Mouse (Mus musculus) heart, embryonic 15.5 days (tissue): ENCODE data around the gene Ubqln3. TPM values are rescaled to one million over a fixed set of nuclear protein-coding genes. Genes with fewer than 3 reads are reported as not detected.

ENCODE experiments used
- ATAC-seq: fragments of 200-750 bp; cut with Nextera tagmentation; replicated peaks from 2 replicates; pipeline ENCODE4 v1.8.0; 2017; ENCODE audit warnings: low read depth, moderate TSS enrichment; ENCODE audit not compliant: insufficient number of reproducible peaks, insufficient read depth, low FRiP score
- H3K27ac ChIP-seq: fragments of 300-500 bp; sonication (generic); 2 replicates; pipeline ENCODE4 v1.5.1; 2015; ENCODE audit warnings: mild to moderate bottlenecking, inconsistent platforms
- H3K27me3 ChIP-seq: fragments of 300-500 bp; sonication (generic); 2 replicates; pipeline ENCODE4 v1.6.1; 2015; ENCODE audit warnings: inconsistent platforms
- H3K36me3 ChIP-seq: fragments of 300-500 bp; sonication (generic); 2 replicates; pipeline ENCODE4 v1.6.1; 2015; ENCODE audit warnings: mild to moderate bottlenecking, inconsistent platforms
- H3K4me1 ChIP-seq: fragments of 300-500 bp; sonication (generic); replicated peaks from 2 replicates; pipeline ENCODE4 v1.6.1; 2015; ENCODE audit warnings: inconsistent platforms
- H3K4me2 ChIP-seq: fragments of 300-500 bp; sonication (generic); 2 replicates; pipeline ENCODE4 v1.6.1; 2015; ENCODE audit warnings: inconsistent platforms, mild to moderate bottlenecking, moderate library complexity
- H3K4me3 ChIP-seq: fragments of 300-500 bp; sonication (generic); 2 replicates; pipeline ENCODE4 v1.5.1; 2015; ENCODE audit warnings: mild to moderate bottlenecking, inconsistent platforms
- H3K9ac ChIP-seq: fragments of 300-500 bp; sonication (generic); 2 replicates; pipeline ENCODE4 v1.6.1; 2015; ENCODE audit warnings: mild to moderate bottlenecking, inconsistent platforms
- H3K9me3 ChIP-seq: fragments of 300-500 bp; sonication (generic); replicated peaks from 2 replicates; pipeline ENCODE4 v1.6.1; 2016; ENCODE audit warnings: inconsistent platforms
- WGBS: fragments of 180-500 bp; shearing (Covaris S2); methylation state at CpG from one replicate; pipeline ENCODE4 v1.1.7; 2015; ENCODE audit warnings: mixed read lengths; 5-methylcytosine and 5-hydroxymethylcytosine counted together
- polyA plus RNA-seq: library from polyadenylated mRNA; unstranded; fragments of >200 nt; fragmentation: Nextera tagmentation; extraction: Ambion mirVana; gene quantifications from 2 replicates; pipeline ENCODE4 v1.2.1, GENCODE M21; 2015

Gene Ubqln3
- polyA plus RNA-seq: not detected in 2 replicates

DNA sequence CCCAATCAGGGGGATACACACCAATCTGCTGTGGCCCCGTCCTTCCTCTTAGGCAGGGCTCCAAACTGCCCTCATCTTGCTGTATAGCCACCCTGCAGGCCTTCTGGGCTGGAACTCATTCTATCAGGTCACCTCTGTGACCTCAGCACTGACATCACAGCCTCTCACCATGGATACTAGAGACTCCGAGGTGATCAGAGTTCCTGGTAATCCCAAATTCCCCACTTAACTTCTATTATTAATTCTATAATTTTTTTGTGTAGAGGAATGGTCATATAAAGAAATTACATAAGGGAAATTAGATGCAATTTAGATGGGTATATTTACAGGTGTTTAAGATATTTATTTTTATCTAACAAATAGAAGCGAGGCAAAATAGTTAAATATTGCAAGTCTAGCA is at the start of gene Ubqln3:
TSS of gene Ubqln3 (minus strand) at position 101 of the 400 bp plus-strand sequence.
- no peak within 1 kb of the TSS for H3K4me3 ChIP-seq
- no peak within 1 kb of the TSS for H3K9ac ChIP-seq
- H3K9me3 ChIP-seq: no peaks in the 10 kb centered on the region
- WGBS: 69% methylated on average over 3 of the region's 3 CpGs
- no peaks in the 10 kb centered on the region for H3K36me3 ChIP-seq
- no peak for ATAC-seq
- no peaks in the 10 kb centered on the region for H3K4me1 ChIP-seq
- no peaks in the 10 kb centered on the region for H3K27me3 ChIP-seq
- H3K27ac ChIP-seq: no peak within 1 kb of the TSS
- H3K4me2 ChIP-seq: no peak within 1 kb of the TSS

DNA sequence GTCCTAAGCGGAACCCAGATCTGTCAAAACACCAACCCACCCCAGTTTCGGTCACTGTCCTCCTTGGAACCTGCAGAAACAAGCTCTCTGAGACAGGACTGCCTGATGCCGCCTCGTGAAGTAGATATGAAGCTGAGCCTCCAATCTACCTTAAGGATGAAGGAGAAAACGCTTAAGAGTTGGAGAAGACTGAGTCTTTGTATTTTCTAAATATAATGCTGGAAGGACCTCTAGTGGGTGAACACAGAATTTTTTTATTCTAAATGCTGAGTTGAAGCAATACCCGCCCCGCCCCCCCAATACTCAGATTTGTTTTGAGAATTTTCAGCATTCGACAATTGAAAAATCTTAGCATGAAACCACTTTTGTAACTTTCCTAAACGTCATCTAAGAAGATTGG is 48.2 kb upstream of the Ubqln3 start:
- H3K4me3 ChIP-seq: no peak overlapping the region
- no peak for ATAC-seq
- no peak overlapping the region for H3K27ac ChIP-seq
- no peaks in the 10 kb centered on the region for H3K4me1 ChIP-seq
- WGBS: 44% methylated on average over 9 of the region's 9 CpGs
- no peak overlapping the region for H3K9ac ChIP-seq
- H3K4me2 ChIP-seq: no peak overlapping the region
- H3K36me3 ChIP-seq: no peaks in the 10 kb centered on the region
- 0 out of 2 replicates have a peak, but pooled peaks cover 3% of the 10 kb centered on the region for H3K27me3 ChIP-seq
- no peaks in the 10 kb centered on the region for H3K9me3 ChIP-seq

DNA sequence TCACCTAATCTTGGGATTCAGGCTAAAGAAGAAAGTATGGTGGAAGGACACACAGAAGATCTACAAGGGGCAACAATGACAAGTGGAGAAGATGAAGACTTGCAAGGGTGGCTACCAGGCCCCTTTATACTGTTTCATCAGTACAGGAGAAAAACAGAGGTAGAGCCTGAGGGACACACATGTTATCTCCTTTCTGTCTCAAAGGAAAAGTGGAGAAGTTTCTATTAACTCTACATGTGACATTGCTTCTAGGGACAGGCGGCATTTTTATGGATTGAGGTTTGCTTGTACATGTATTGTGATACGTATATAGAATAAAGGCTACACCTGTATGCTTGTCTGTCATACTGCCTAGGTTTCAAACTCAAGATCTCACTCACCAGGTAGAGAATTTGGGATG is 40.2 kb upstream of the Ubqln3 start, which contains the start of gene Olfr648:
TSS of gene Olfr648 (minus strand) at position 101 of the 400 bp plus-strand sequence.
- no peak for ATAC-seq

DNA sequence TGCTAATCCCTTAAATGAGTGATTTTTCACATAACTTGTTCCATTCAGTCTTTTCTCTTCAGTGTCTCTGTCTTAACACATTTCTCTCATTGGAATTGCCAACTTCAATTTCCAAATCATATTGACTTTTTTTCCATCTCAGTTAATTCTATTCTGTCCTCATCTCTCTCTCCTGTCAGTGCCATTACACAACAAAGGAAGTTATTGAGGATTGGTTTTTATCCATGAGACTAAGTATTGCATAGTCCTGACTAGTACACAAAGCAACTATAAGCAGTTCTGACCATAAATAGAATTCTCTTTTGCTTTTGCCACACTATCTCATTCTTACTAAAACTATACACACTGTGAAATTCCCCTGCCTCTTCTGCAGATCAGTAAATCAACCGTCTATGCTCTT is 36.0 kb upstream of the Ubqln3 start:
- no peak overlapping the region for H3K4me2 ChIP-seq
- no peak overlapping the region for H3K4me3 ChIP-seq
- ATAC-seq: no peak
- WGBS: 68% methylated on average over 1 of the region's 1 CpGs
- no peak overlapping the region for H3K27ac ChIP-seq
- H3K9me3 ChIP-seq: no peaks in the 10 kb centered on the region
- no peaks in the 10 kb centered on the region for H3K36me3 ChIP-seq
- H3K9ac ChIP-seq: no peak overlapping the region
- H3K4me1 ChIP-seq: no peaks in the 10 kb centered on the region
- no peaks in the 10 kb centered on the region for H3K27me3 ChIP-seq

More for the DNA sequence above, 40.2 kb upstream of the Ubqln3 start, which contains the start of gene Olfr648:
- Histone ChIP-seq H3K9me3 (no peaks in the 10 kb centered on the region), H3K27ac (no peak within 1 kb of the TSS), H3K9ac (no peak within 1 kb of the TSS), H3K36me3 (no peaks in the 10 kb centered on the region), H3K27me3 (no peaks in the 10 kb centered on the region), H3K4me2 (no peak within 1 kb of the TSS), H3K4me3 (no peak within 1 kb of the TSS), H3K4me1 (no peaks in the 10 kb centered on the region)
- WGBS: 83% methylated on average over 2 of the region's 2 CpGs

DNA sequence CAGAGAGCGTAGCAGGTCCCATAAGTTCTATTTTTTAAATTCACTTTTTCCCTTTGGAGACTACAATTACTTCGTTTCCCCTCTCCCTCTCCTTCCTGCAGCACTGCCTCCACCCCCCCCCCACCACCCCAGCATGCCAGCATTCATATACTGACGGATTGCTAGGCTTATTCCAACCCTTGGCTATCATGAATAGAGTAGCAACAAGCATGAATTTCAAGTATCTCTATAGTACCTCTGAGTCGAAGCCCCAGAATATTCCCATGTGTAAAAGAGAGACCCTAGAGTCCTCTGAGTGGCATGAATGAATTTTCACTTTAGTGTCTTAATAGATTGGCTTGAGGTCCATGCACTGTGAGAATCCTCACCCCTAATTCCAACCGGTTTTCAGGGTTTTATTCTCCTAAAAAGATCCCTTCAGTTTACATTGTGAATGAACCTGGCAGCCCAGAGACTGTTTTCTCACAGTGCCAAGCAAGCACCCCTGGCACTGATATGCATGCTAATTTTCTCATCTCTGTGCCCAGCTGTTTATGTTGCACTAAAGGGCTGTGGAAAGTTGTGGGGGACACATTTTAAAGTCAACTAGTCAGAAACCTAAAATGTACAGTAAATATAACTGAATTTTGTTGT is 35.5 kb upstream of the Ubqln3 start:
- Histone ChIP-seq H3K27me3 (no peaks in the 10 kb centered on the region), H3K4me2 (no peak overlapping the region), H3K27ac (no peak overlapping the region), H3K9me3 (no peaks in the 10 kb centered on the region), H3K4me1 (no peaks in the 10 kb centered on the region), H3K4me3 (no peak overlapping the region), H3K9ac (no peak overlapping the region), H3K36me3 (no peaks in the 10 kb centered on the region)
- WGBS: 63% methylated on average over 5 of the region's 5 CpGs
- ATAC-seq: no peak

DNA sequence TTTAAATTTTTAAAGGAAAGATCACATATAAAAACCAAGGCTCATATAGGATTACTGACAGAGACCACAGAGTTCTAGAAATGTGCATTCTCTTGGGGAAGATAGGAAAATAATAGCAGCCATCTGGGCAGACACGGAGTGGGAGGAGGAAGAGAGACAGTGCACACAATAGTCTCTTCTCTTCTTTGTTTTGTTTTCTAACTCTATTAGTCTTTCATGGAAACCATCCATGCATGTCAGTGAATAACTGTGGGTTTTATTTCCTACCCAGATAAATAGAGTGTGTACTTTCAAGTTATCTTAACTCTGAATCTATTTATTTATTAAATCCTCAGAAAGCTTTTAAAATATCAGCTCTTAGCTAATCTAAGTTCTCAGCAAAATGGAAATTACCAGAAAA is 32.0 kb upstream of the Ubqln3 start:
- no peak for ATAC-seq
- Histone ChIP-seq H3K4me1 (no peaks in the 10 kb centered on the region), H3K4me3 (no peak overlapping the region), H3K4me2 (no peak overlapping the region), H3K9me3 (no peaks in the 10 kb centered on the region), H3K27ac (no peak overlapping the region), H3K36me3 (no peaks in the 10 kb centered on the region), H3K9ac (no peak overlapping the region), H3K27me3 (no peaks in the 10 kb centered on the region)
- WGBS: 62% methylated on average over 1 of the region's 1 CpGs

DNA sequence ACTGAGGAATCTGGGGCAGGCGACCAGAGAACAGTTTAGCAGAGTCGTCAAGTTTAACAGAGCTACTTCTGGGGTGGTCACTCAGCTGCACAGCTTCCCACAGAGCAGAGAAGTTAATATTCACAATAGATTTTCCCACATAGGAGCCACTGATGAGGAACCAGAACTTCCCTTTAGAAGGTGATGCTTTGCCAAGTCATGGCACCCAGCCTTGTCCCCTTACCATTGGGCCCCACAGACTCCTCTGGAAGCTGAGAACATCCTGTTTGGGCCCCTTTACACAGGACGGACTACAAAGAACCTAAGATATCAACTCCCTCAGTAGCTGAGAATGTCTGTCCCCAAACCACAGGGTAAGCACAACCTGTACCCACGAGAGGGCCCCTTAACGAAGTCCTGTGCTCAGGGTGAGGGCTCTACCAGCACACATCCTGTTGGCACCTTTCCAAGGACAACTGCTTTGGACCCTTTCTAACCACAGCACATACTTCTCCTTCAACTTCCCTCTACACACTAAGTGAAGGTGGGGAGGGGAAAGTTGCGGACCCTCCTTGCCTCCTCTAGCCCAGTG is 26.6 kb upstream of the Ubqln3 start:
- no peaks in the 10 kb centered on the region for H3K27me3 ChIP-seq
- 59% methylated on average over 6 of the region's 6 CpGs for WGBS
- H3K36me3 ChIP-seq: no peaks in the 10 kb centered on the region
- H3K4me1 ChIP-seq: no peaks in the 10 kb centered on the region; the same call in 1 of the 2 replicates
- H3K27ac ChIP-seq: no peak overlapping the region
- H3K9ac ChIP-seq: no peak overlapping the region
- no peak overlapping the region for H3K4me3 ChIP-seq
- ATAC-seq: no peak
- H3K9me3 ChIP-seq: no peaks in the 10 kb centered on the region
- no peak overlapping the region for H3K4me2 ChIP-seq

DNA sequence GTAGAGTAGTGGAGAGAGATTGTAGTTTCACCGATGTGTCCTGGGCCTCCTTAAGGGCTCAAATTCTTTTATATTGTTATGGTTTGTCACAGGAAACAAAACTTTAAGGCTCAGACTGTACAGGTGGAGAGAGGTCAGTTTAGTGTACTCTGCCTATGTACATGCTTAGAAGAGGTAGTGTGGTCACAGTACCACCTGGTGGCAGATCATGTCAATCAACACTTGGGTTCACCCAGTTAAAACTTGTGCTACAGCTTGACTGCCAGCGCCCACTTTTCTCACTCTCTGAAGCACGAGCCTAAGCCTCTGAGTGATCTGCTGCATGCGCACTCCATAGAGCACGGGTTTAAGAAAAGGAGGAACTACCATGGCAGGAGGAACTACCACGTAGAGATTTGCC is 24.0 kb upstream of the Ubqln3 start:
- no peaks in the 10 kb centered on the region; the same call in 1 of the 2 replicates for H3K4me1 ChIP-seq
- 70% methylated on average over 6 of the region's 6 CpGs for whole genome bisulfite sequencing

DNA sequence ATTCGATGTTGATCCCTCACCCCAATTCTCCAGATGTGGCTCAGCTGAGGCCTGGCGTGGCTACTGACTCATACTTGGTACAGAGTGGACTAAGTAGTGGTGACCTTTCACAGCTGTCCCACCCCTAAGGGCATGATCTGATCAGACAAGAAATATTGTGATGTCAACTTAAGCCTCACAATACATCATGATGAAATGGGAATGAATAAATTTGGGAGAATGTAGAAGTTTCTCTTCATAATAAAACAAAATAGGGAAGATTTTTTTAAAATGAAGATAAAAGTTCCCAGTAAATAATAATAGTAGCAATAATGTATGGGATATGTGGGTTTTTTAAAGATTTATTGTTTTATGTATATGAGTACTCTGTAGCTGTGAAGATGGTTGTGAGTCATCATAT is 7.4 kb upstream of the Ubqln3 start, which contains the start of gene Ubqlnl:
TSS of gene Ubqlnl (minus strand) at position 101 of the 400 bp plus-strand sequence.
- Histone ChIP-seq H3K9me3 (no peaks in the 10 kb centered on the region), H3K9ac (no peak within 1 kb of the TSS), H3K4me1 (no peaks in the 10 kb centered on the region), H3K4me2 (no peak within 1 kb of the TSS), H3K27me3 (no peaks in the 10 kb centered on the region), H3K27ac (no peak within 1 kb of the TSS), H3K36me3 (no peaks in the 10 kb centered on the region), H3K4me3 (no peak within 1 kb of the TSS)
- 85% methylated on average over 2 of the region's 2 CpGs for WGBS
- no peak for ATAC-seq

More for the DNA sequence above, 24.0 kb upstream of the Ubqln3 start:
- Histone ChIP-seq H3K27ac (no peak overlapping the region), H3K4me3 (no peak overlapping the region), H3K27me3 (no peaks in the 10 kb centered on the region), H3K9me3 (no peaks in the 10 kb centered on the region), H3K4me2 (no peak overlapping the region), H3K36me3 (no peaks in the 10 kb centered on the region), H3K9ac (no peak overlapping the region)
- no peak for ATAC-seq

DNA sequence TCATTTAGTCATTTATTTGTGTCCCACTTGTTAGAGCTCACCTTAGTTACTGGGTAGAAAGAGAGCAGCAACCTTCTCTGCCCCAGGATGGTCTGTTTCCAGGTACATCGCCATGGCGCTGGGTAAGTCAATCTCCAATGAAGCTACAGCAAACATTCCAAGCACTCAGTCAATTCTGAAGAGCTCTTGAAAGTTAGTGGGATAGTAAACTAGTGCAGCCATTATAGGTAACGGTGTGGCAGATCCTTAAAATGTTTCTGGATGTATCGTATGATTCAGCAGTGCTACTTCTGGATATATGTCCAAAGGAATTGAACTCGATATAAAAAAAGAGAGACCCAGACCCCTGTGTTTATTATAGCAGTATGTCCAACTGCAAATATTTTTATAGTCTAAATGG is 5.8 kb downstream of the Ubqln3 start, which contains the start of gene Olfr643:
TSS of gene Olfr643 (minus strand) at position 101 of the 400 bp plus-strand sequence.
- Histone ChIP-seq H3K4me3 (no peak within 1 kb of the TSS), H3K9ac (no peak within 1 kb of the TSS), H3K27me3 (no peaks in the 10 kb centered on the region), H3K36me3 (no peaks in the 10 kb centered on the region), H3K27ac (no peak within 1 kb of the TSS), H3K4me1 (no peaks in the 10 kb centered on the region), H3K9me3 (no peaks in the 10 kb centered on the region), H3K4me2 (no peak within 1 kb of the TSS)
- ATAC-seq: no peak
- whole genome bisulfite sequencing: 81% methylated on average over 5 of the region's 5 CpGs

DNA sequence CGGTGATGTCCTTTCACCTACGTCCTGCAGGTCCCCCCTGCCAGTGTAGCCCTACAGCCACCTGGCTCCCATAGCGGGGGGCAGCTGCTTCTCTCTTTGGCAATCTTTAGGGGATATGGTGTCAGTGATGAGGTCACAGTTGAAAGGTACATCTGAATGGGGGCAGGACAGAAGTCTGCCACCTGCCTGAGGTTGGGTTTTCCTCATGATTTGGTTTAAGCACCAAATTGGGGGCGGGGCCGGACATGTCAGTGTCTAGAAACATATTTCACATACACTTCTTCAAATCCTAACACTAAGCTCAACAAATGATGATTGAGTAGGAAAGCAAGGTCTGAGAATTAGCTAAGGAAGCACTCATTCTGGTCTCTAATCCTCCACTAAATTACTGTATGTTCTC is 13.4 kb downstream of the Ubqln3 start, which contains the start of gene Ubqln5:
TSS of gene Ubqln5 (minus strand) at position 101 of the 400 bp plus-strand sequence.
- Histone ChIP-seq H3K9me3 (no peaks in the 10 kb centered on the region), H3K9ac (no peak within 1 kb of the TSS), H3K4me3 (no peak within 1 kb of the TSS), H3K27me3 (no peaks in the 10 kb centered on the region), H3K4me2 (no peak within 1 kb of the TSS), H3K27ac (no peak within 1 kb of the TSS), H3K4me1 (no peaks in the 10 kb centered on the region), H3K36me3 (no peaks in the 10 kb centered on the region)
- WGBS: 82% methylated on average over 5 of the region's 5 CpGs
- ATAC-seq: no peak

DNA sequence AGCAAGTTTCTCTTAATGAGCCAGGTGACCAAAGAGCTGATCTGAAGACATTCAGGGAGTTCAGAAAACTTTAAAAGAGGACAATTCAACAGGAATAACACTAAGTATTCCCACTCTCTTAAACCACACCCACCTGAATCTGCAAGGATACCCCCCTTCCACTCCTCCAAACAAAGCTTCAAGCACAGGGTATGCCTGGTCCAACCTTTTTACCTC is 38.4 kb downstream of the Ubqln3 start, which contains the start of gene Olfr646:
TSS of gene Olfr646 (plus strand) at position 117 of the 216 bp plus-strand sequence.
- Histone ChIP-seq H3K4me3 (no peak within 1 kb of the TSS), H3K9me3 (no peaks in the 10 kb centered on the region), H3K27ac (no peak within 1 kb of the TSS), H3K27me3 (no peaks in the 10 kb centered on the region), H3K9ac (no peak within 1 kb of the TSS), H3K4me2 (no peak within 1 kb of the TSS), H3K4me1 (no peaks in the 10 kb centered on the region), H3K36me3 (no peaks in the 10 kb centered on the region)
- no peak for ATAC-seq
